Mouse (Mus musculus) gastrocnemius, postnatal 36 days (tissue): ENCODE results near the gene Itgb1bp2. TPM values are rescaled to one million over a fixed set of nuclear protein-coding genes. Genes with fewer than 3 reads are reported as not detected.
A peak's percentile ranks its signal among the peaks of the same experiment; 100 is the strongest.

Experiments
- DNase-seq, 2 experiments: peaks; one replicate each; pipeline ENCODE4 v3.0.0; 2022
- intact Hi-C: fragments of 180-260 bp; cut with DNase I; formaldehyde crosslinking; loops from one replicate; pipeline ENCODE4 v1.15.1; 2025
- long read RNA-seq, 2 experiments: library from polyadenylated mRNA; stranded (forward); transcript quantifications; one replicate each; pipeline ENCODE4 v2.0.0; 2021
- total RNA-seq, 2 experiments: library from RNA; stranded (reverse); gene quantifications; 2 replicates each; pipeline ENCODE4 v1.2.3; 2021

Gene Itgb1bp2
- total RNA-seq: 100 to 1,000 TPM; 211 to 226 TPM
- long read RNA-seq, experiment 1, transcript Itgb1bp2-201 (11 exons, 1,314 nt): major isoform, 64 of 155 reads
- long read RNA-seq, experiment 1, partial matches to known transcripts: 6 of 155 reads
- long read RNA-seq, experiment 1, other reads (novel, unspliced or antisense): 85 of 155 reads
- long read RNA-seq, experiment 2, transcript Itgb1bp2-201 (11 exons, 1,314 nt): major isoform, 72 of 194 reads
- long read RNA-seq, experiment 2, partial matches to known transcripts: 9 of 194 reads
- long read RNA-seq, experiment 2, other reads (novel, unspliced or antisense): 113 of 194 reads

DNA sequence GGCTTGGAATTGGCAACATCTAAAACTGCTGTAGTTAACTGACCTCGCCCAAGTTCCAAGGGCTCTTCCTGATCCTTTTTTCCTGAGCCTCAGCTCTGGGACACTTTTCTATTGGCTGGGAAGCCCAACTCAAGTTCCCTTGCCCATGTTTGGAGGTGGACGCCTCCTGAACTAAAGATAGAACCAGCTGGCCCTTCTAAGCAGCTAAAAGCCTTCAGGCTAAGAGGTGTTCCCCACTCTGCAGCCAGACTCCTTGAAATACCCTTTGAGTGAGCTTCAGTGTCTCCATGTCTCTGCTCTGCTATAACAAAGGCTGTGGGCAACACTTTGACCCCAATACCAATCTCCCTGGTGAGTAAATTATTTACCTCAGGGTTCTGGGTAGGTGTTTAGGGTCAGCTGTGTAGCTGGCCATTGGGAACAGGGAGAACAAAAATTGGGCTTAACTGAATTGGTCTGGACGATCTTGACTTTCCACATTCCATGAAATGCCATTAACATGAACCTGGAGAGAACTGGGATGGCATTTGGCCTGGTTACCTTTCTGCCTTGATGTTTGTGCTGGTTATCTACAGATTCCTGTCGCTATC, at the start of gene Itgb1bp2:
Itgb1bp2 (plus strand) TSS at position 203 of the 590 bp plus-strand sequence.
- intact Hi-C loops: no loop called here
- DNase-seq: no peak

GRCm38 (mm10) chrX:101418946-101419724, 29.8 kb upstream of the Itgb1bp2 start:
- peak; percentile 24 to 31 for DNase-seq
- intact Hi-C loops: no loop called here

DNA sequence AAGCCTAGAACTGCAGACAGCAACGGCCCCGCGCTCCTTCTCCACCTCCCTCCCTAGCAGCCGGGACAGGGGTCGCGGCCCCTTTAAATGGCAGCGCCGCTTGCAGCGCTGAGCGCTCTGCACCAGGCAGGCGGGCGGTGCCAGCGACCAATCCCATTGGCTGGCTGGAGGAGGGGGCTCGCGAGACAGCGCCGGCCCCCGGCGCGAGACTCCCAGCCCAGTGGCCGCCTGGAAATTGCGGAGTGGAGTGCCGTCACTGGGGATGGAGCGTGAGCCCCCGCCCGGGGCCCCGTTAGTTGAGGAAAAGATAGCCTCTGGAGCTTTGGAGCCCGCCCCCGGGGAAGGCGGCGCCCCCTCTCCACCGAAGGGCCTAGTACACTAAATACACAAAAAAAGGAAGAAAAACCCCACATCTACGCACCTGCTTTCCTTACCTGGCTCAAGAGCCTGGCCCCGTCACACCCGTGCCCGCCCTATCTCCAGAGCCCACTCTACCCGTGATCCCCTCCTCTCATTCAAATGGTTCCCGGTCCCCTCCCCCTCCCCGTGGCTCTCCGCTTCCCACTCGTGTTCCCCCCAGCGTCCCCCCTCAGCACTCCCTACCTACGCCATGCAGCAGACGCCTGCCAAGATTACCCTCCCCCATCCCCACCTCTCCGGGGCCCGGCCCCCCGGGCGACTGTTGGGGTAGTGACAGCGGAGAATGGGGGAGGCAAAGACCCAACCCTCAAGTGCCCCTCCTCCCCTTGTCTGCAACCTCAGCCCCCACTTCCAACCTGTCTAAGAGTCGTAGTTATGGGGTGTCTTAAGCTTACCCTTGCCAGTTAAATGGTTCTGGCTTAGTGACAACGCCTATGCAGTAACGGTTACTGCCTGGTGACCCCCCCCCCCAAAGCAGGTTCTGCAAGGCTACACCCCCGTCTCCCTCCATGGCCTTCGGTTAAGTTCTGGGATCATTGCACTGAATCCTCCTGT, 28.9 kb upstream of the Itgb1bp2 start:
- peak; percentile 62 to 79 for DNase-seq
- intact Hi-C loops: no loop called here

DNA sequence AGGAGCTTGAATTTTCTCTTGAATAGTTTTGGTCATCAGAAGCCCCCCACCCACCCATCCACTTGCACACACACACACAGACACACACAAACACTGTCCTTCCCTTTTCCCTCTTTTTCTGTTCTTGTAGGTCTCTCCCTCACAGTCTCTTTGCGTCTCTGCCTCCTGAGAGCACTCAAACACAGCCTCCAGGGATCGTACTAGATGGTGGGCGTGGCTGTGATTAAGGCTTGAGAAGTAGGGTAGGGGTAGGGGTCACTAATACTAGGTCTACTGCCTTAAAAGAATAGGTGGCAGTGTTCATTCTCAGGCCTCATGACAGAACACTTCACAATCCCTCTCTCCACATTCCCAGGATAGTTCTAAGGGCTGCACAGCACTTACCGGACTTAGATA, 28.2 kb upstream of the Itgb1bp2 start, which contains the start of gene Zmym3:
Zmym3 (minus strand) TSS at position 150 of the 396 bp plus-strand sequence.
- DNase-seq: no peak
- intact Hi-C loops: no loop called here

DNA sequence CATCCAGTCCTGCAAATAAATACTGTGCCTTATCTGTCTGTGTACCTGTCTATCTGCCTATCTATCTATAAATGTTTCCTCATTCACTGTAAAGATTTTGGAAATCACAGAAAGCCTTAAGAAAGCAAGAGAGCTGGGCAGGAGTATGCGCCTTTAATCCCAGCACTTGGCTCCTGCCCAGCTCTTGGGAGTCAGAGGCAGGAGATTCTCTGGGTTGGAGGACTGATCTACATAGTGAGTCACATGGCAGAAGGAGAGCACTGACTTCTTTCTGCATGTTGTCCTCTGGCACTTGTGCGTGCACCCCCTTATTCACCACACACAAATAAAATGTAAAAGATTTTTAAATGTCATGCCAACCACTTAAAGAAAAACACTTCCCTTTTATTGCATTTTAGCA, 25.4 kb upstream of the Itgb1bp2 start:
- DNase-seq: no peak
- intact Hi-C loops: no loop called here

- intact Hi-C loops: loop anchor here (5.0 kb wide), 2 partner anchors 60 to 90 kb away; no protein-coding TSS in a partner anchor
- peak in 1 of 2 experiments; percentile 15 for DNase-seq
Measured at GRCm38 (mm10) chrX:101427774-101428173, 21.1 kb upstream of the Itgb1bp2 start.

- DNase-seq: no peak
- intact Hi-C loops: loop anchor here (5.0 kb wide), 2 partner anchors 59 to 89 kb away; no protein-coding TSS in a partner anchor
Measured at GRCm38 (mm10) chrX:101428785-101429141, 20.1 kb upstream of the Itgb1bp2 start.

- DNase-seq: peak; percentile 53 to 61
- intact Hi-C loops: loop anchor here (5.0 kb wide), 2 partner anchors 58 to 88 kb away; no protein-coding TSS in a partner anchor
Measured at GRCm38 (mm10) chrX:101429142-101429949, 19.5 kb upstream of the Itgb1bp2 start, which contains the start of gene Nono. Gene Nono (plus strand): TSS chrX:101429318.

GRCm38 (mm10) chrX:101429976-101430375, 18.9 kb upstream of the Itgb1bp2 start:
- DNase-seq: no peak
- intact Hi-C loops: loop anchor here (5.0 kb wide), 2 partner anchors 57 to 87 kb away; no protein-coding TSS in a partner anchor

DNA sequence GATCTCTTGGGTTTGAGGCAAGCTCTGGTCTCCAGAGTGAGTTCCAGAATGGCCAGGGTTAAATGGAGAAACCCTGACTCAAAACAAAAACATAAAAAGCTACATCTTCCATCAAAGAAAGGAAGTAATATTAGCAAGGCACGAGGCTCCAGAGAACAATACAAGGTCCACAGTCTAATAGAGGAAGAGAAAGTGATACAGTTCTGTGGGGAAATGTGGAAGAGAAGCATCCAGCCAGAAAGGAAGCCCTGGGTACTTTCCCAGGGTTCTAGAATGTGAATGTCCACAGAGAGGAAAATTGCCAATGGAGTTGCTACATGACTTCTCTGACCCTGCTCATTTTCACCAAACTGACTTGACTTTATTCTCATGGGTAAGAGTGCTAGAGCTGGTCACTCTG, 2.3 kb downstream of the Itgb1bp2 start:
- intact Hi-C loops: no loop called here
- DNase-seq: no peak

DNA sequence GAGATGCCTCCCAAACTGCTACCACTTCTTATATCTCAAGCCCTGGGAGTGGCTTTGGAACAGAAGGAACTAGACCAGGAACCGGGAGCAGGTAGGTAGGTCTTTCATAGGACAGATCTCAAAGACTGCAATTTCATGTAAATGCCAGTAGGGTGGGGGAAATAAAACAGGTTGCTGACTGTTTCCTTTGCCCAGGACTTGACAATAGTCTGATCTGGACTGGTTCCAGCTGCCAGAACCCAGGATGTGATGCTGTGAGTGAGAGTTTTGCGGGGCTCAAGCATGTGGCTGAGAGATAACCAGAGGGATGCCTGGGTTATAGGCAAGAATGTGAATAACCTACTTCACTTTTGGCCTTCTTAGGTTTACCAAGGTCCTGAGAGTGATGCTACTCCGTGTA, 2.7 kb downstream of the Itgb1bp2 start:
- intact Hi-C loops: no loop called here

DNA sequence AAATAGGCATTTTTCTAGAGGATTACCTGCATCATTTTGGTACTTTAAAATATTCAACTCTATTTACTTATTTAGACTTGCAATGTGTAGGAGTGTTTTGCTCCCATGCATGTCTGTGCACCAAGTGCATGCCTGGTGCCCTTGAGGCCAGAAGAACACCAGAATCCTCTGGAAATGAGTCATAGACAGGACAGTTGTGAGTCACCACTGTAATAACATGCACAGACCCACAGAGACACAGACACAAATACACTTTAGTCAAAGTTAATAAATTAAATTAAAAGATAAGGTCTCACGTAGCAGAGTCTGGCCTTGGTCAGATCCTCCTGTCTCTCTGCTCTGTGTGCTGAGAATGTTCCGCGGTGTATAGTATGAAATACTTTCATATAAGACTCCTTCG, 23.3 kb downstream of the Itgb1bp2 start:
- intact Hi-C loops: no loop called here
- no peak for DNase-seq

More for the DNA sequence above, 2.7 kb downstream of the Itgb1bp2 start:
- no peak for DNase-seq

GRCm38 (mm10) chrX:101481604-101482350, 32.9 kb downstream of the Itgb1bp2 start:
- DNase-seq: no peak
- intact Hi-C loops: no loop called here

- intact Hi-C loops: loop anchor here (5.0 kb wide), 1 partner anchor 59 kb away; the partner anchor contains the start of gene Nono
- DNase-seq: peak; percentile 14 to 33
Measured at GRCm38 (mm10) chrX:101486487-101487152, 37.7 kb downstream of the Itgb1bp2 start.
